Mouse (Mus musculus) heart, adult 2 months (tissue): ENCODE results near the gene Dcun1d3. TPM values are rescaled to one million over a fixed set of nuclear protein-coding genes. Genes with fewer than 3 reads are reported as not detected.

Experiments used
- DNase-seq, 2 experiments: peaks; one replicate each; pipeline ENCODE4 v3.0.0; 2021
- H3K27ac ChIP-seq: fragments of 200-600 bp; 2 replicates; pipeline ENCODE4 v1.8.1; 2022
- H3K27me3 ChIP-seq: fragments of 200-500 bp; 2 replicates; pipeline ENCODE4 v1.6.1; 2012; ENCODE audit warnings: mild to moderate bottlenecking, low read length, inconsistent platforms, mixed read lengths; ENCODE audit not compliant: control insufficient read depth, insufficient read depth
- H3K36me3 ChIP-seq: fragments of 200-500 bp; 2 replicates; pipeline ENCODE4 v1.6.1; 2012; ENCODE audit warnings: low read length, inconsistent platforms; ENCODE audit not compliant: control insufficient read depth, insufficient read depth
- H3K4me1 ChIP-seq: fragments of 200-500 bp; 2 replicates; pipeline ENCODE4 v1.6.1; 2011; ENCODE audit warnings: low read length; ENCODE audit not compliant: control insufficient read depth, insufficient read depth
- H3K4me3 ChIP-seq: fragments of 200-600 bp; 2 replicates; pipeline ENCODE4 v1.8.1; 2022
- H3K79me2 ChIP-seq: fragments of 200-500 bp; replicated peaks from 2 replicates; pipeline ENCODE4 v1.6.1; 2012; ENCODE audit warnings: mild to moderate bottlenecking, inconsistent platforms, low read length, moderate library complexity, mixed read lengths; ENCODE audit not compliant: control insufficient read depth, insufficient read depth
- H3K9ac ChIP-seq: fragments of 200-500 bp; 2 replicates; pipeline ENCODE4 v1.6.1; 2012; ENCODE audit warnings: low read depth, mild to moderate bottlenecking, control low read depth, inconsistent platforms, low read length, mixed read lengths
- CTCF ChIP-seq: fragments of 200-600 bp; IDR thresholded peaks from 2 replicates; pipeline ENCODE4 v1.8.1; 2022; ENCODE audit warnings: antibody characterized with exemption, mild to moderate bottlenecking, moderate library complexity
- EP300 ChIP-seq: fragments of 200-500 bp; IDR thresholded peaks from 2 replicates; pipeline ENCODE4 v1.6.1; 2011; ENCODE audit warnings: low read depth, low read length, control low read depth; ENCODE audit not compliant: insufficient read depth
- POLR2A ChIP-seq: fragments of 200-500 bp; IDR thresholded peaks from 2 replicates; pipeline ENCODE4 v1.6.1; 2011; ENCODE audit warnings: mild to moderate bottlenecking, low read depth, low read length, control low read depth; ENCODE audit not compliant: insufficient read depth
- WGBS: fragments of 180-500 bp; shearing (Covaris S2); methylation state at CpG from one replicate; pipeline ENCODE4 v1.1.7; 2018; 5-methylcytosine and 5-hydroxymethylcytosine counted together
- intact Hi-C: fragments of 180-260 bp; cut with DNase I; formaldehyde crosslinking; loops from one replicate; pipeline ENCODE4 v1.15.1; 2025
- polyA plus RNA-seq: library from polyadenylated mRNA; depleted of rRNA; stranded (reverse); fragments of >200 nt; gene quantifications from 2 replicates; pipeline ENCODE4 v1.2.3, GENCODE M21; 2012
- total RNA-seq, 2 experiments: library from RNA; stranded (reverse); gene quantifications; 2 replicates each; pipeline ENCODE4 v1.2.3; 2021

Gene Dcun1d3
- total and polyA plus RNA-seq, 3 experiments = 3.7 to 14.6 (median 12.6) TPM

GRCm38 (mm10) chr7:119866136-119866535 lies 30.0 kb downstream of the Dcun1d3 start:
- TF ChIP-seq POLR2A = no peak
- no peak for TF ChIP-seq EP300
- TF ChIP-seq CTCF = no peak
- H3K9ac ChIP-seq = no peak overlapping the region
- no peaks in the 10 kb centered on the region for H3K79me2 ChIP-seq
- peak overlapping the region; percentile 36 for H3K27ac ChIP-seq
- H3K4me3 ChIP-seq = no peak overlapping the region
- H3K27me3 ChIP-seq = no peaks in the 10 kb centered on the region
- intact Hi-C loops = no loop called here
- H3K36me3 ChIP-seq = peaks cover 14% of the 10 kb centered on the region
- no peak for DNase-seq
- 6% methylated on average over 1 of the region's 1 CpGs for WGBS
- H3K4me1 ChIP-seq = peaks cover 5% of the 10 kb centered on the region

- Histone ChIP-seq H3K79me2 (no peaks in the 10 kb centered on the region), H3K4me1 (peaks cover 7% of the 10 kb centered on the region), H3K9ac (no peak overlapping the region), H3K27ac (no peak overlapping the region), H3K4me3 (no peak overlapping the region), H3K27me3 (no peaks in the 10 kb centered on the region), H3K36me3 (peaks cover 17% of the 10 kb centered on the region)
- intact Hi-C loops = no loop called here
- 72% methylated on average over 5 of the region's 5 CpGs for WGBS
- TF ChIP-seq EP300 (no peak), POLR2A (no peak), CTCF (no peak)
- no peak for DNase-seq
These were observed 31.6 kb downstream of the Dcun1d3 start for GRCm38 (mm10) chr7:119864500-119864899.

GRCm38 (mm10) chr7:119862167-119862566 lies 33.9 kb downstream of the Dcun1d3 start:
- Histone ChIP-seq H3K9ac (no peak overlapping the region), H3K36me3 (peaks cover 17% of the 10 kb centered on the region), H3K79me2 (no peaks in the 10 kb centered on the region), H3K27ac (peak overlapping the region; percentile 69), H3K4me3 (no peak overlapping the region), H3K4me1 (peaks cover 7% of the 10 kb centered on the region), H3K27me3 (no peaks in the 10 kb centered on the region)
- intact Hi-C loops = no loop called here
- 51% methylated on average over 1 of the region's 1 CpGs for WGBS
- no peak for DNase-seq
- no peak for TF ChIP-seq CTCF
- no peak for TF ChIP-seq EP300
- no peak for TF ChIP-seq POLR2A

- Histone ChIP-seq H3K79me2 (no peaks in the 10 kb centered on the region), H3K4me3 (no peak overlapping the region), H3K27ac (peak overlapping the region; percentile 69), H3K27me3 (no peaks in the 10 kb centered on the region), H3K9ac (peak overlapping the region; percentile 19; the same call in 1 of the 2 replicates), H3K36me3 (peaks cover 15% of the 10 kb centered on the region), H3K4me1 (peaks cover 7% of the 10 kb centered on the region)
- peak; percentile 52 to 63 for DNase-seq
- WGBS = 36% methylated on average over 6 of the region's 6 CpGs
- TF ChIP-seq EP300 (no peak), CTCF (0 out of 2 replicates have a peak, but pooled peaks have one; percentile 14)
- intact Hi-C loops = no loop called here
These were observed 34.6 kb downstream of the Dcun1d3 start for GRCm38 (mm10) chr7:119861335-119862091.

GRCm38 (mm10) chr7:119860971-119861334 lies 35.1 kb downstream of the Dcun1d3 start:
- Histone ChIP-seq H3K4me1 (peaks cover 7% of the 10 kb centered on the region), H3K27ac (peak overlapping the region; percentile 69), H3K36me3 (peaks cover 10% of the 10 kb centered on the region), H3K9ac (no peak overlapping the region), H3K79me2 (no peaks in the 10 kb centered on the region), H3K27me3 (no peaks in the 10 kb centered on the region), H3K4me3 (no peak overlapping the region)
- no peak for DNase-seq
- TF ChIP-seq CTCF (no peak), EP300 (no peak), POLR2A (no peak)
- intact Hi-C loops = no loop called here

- intact Hi-C loops = no loop called here
- Histone ChIP-seq H3K36me3 (peaks cover 9% of the 10 kb centered on the region), H3K4me3 (no peak overlapping the region), H3K27ac (peak overlapping the region; percentile 69), H3K27me3 (no peaks in the 10 kb centered on the region), H3K9ac (no peak overlapping the region), H3K4me1 (peaks cover 7% of the 10 kb centered on the region), H3K79me2 (no peaks in the 10 kb centered on the region)
- TF ChIP-seq POLR2A (no peak), CTCF (no peak), EP300 (no peak)
- no peak for DNase-seq
- 79% methylated on average over 2 of the region's 2 CpGs for WGBS
These were observed 35.5 kb downstream of the Dcun1d3 start for GRCm38 (mm10) chr7:119860554-119860953.
